Mouse (Mus musculus): ENCODE results near the gene Btnl4.

GRCm38 (mm10) chr17:34441990-34442389 is 35.1 kb downstream of the Btnl4 start:
- no peak for TF ChIP-seq CTCF (IDR thresholded peaks at IDR 0.05)
- TF ChIP-seq EP300 (IDR thresholded peaks at IDR 0.05), result no peak

Measured in lung, postnatal 0 days (tissue).